Mouse (Mus musculus): Measurements from ENCODE around the gene Keap1.
"Not testable (repeated sequence)": the region's sequence is repeated elsewhere in the genome, so short reads cannot be mapped to it uniquely, and the experiment has no call there.

Keap1 gene

GRCm38 (mm10) chr9:21261831-21262230 lies 22.7 kb upstream of the Keap1 start:
- DNase-seq (ENCODE audit: low spot score), result no peak

- no peak for DNase-seq (ENCODE audit: low spot score)
Measured at GRCm38 (mm10) chr9:21260491-21261040, 21.4 kb upstream of the Keap1 start.

GRCm38 (mm10) chr9:21256349-21256748 lies 17.2 kb upstream of the Keap1 start:
- DNase-seq (ENCODE audit: low spot score), result not testable (repeated sequence)

- DNase-seq (ENCODE audit: low spot score), result no peak
Measured at GRCm38 (mm10) chr9:21254690-21255089, 15.5 kb upstream of the Keap1 start.

- DNase-seq (ENCODE audit: low spot score), result no peak
Measured at GRCm38 (mm10) chr9:21251116-21251735, 12.1 kb upstream of the Keap1 start.

GRCm38 (mm10) chr9:21250509-21250908 lies 11.3 kb upstream of the Keap1 start:
- DNase-seq (ENCODE audit: low spot score), result no peak

GRCm38 (mm10) chr9:21249629-21250508 lies 10.7 kb upstream of the Keap1 start:
- no peak for DNase-seq (ENCODE audit: low spot score)

GRCm38 (mm10) chr9:21248326-21248725 lies 9.2 kb upstream of the Keap1 start, which contains the start of gene S1pr5:
S1pr5 (minus strand) TSS chr9:21248443.
- DNase-seq (ENCODE audit: low spot score), result peak; percentile 46

- no peak for DNase-seq (ENCODE audit: low spot score)
Measured at GRCm38 (mm10) chr9:21246342-21246741, 7.2 kb upstream of the Keap1 start.

GRCm38 (mm10) chr9:21245113-21245487 lies 5.9 kb upstream of the Keap1 start:
- DNase-seq (ENCODE audit: low spot score), result no peak

GRCm38 (mm10) chr9:21244428-21245112 lies 5.4 kb upstream of the Keap1 start:
- no peak for DNase-seq (ENCODE audit: low spot score)

GRCm38 (mm10) chr9:21243826-21244427 lies 4.8 kb upstream of the Keap1 start:
- no peak for DNase-seq (ENCODE audit: low spot score)

- peak; percentile 72 for DNase-seq (ENCODE audit: low spot score)
Measured at GRCm38 (mm10) chr9:21241343-21241742, 2.2 kb upstream of the Keap1 start.

GRCm38 (mm10) chr9:21239465-21239848 lies 296 bp upstream of the Keap1 start:
- DNase-seq (ENCODE audit: low spot score), result no peak

GRCm38 (mm10) chr9:21238004-21238732 lies 993 bp downstream of the Keap1 start:
- DNase-seq (ENCODE audit: low spot score), result no peak

GRCm38 (mm10) chr9:21237368-21238003 lies 1.7 kb downstream of the Keap1 start:
- no peak for DNase-seq (ENCODE audit: low spot score)

- DNase-seq (ENCODE audit: low spot score), result no peak
Measured at GRCm38 (mm10) chr9:21236991-21237367, 2.2 kb downstream of the Keap1 start.

GRCm38 (mm10) chr9:21235341-21235740 lies 3.8 kb downstream of the Keap1 start:
- DNase-seq (ENCODE audit: low spot score), result no peak

GRCm38 (mm10) chr9:21233805-21234204 lies 5.4 kb downstream of the Keap1 start:
- DNase-seq (ENCODE audit: low spot score), result no peak

GRCm38 (mm10) chr9:21233366-21233765 lies 5.8 kb downstream of the Keap1 start:
- DNase-seq (ENCODE audit: low spot score), result no peak

GRCm38 (mm10) chr9:21232867-21233266 lies 6.3 kb downstream of the Keap1 start:
- no peak for DNase-seq (ENCODE audit: low spot score)

All from ovary, postnatal 36 days (tissue).